Mouse (Mus musculus): ENCODE results near the gene Syk. TPM values are rescaled to one million over a fixed set of nuclear protein-coding genes. Genes with fewer than 3 reads are reported as not detected.

Syk gene
- polyA plus RNA-seq, 1 experiment from 2014 or later, result 2.2 TPM

- Histone ChIP-seq H3K9ac (ENCODE audit: low read length) (no peak overlapping the region), H3K9me3 (ENCODE audit: control insufficient read depth, low read length) (no peaks in the 10 kb centered on the region), H3K27me3 (ENCODE audit: control insufficient read depth, insufficient read depth, low read length) (no peaks in the 10 kb centered on the region), H3K36me3 (ENCODE audit: control insufficient read depth, insufficient read depth, low read length) (no peaks in the 10 kb centered on the region), H3K4me3 (ENCODE audit: low read depth, low read length) (no peak overlapping the region), H3K27ac (ENCODE audit: low read depth, low read length) (no peak overlapping the region), H3K4me1 (replicated peaks; ENCODE audit: control insufficient read depth, insufficient read depth, low read length) (no peaks in the 10 kb centered on the region), H3K4me2 (ENCODE audit: low read depth, low read length, severe bottlenecking) (no peak overlapping the region)
- ATAC-seq (replicated peaks; ENCODE audit: low FRiP score) (no peak), DNase-seq (ENCODE audit: low spot score) (no peak)
- WGBS, result 90% methylated on average over 2 of the region's 2 CpGs
Measured at GRCm38 (mm10) chr13:52574311-52574710, 8.7 kb upstream of the Syk start.

DNA sequence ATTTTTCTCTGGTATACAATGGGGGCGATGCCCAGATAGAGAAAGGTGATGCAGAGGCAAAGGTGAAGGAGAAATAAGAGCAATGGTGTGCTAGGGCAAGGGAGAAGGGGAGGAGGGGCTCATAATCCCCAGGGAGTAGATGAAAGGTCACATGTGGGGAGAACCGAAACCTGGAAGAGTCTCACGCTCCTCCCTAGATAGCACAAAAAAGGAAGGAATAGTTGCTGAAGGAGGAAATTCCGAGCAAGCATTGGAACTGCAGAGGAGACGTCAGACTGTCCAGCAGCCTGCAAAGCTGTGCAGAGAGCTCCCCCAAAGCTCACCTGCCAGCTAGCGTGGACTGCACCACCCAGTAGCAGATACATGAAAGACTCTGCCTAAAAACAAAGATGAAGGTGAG lies 7.5 kb upstream of the Syk start:
- Histone ChIP-seq H3K9ac (ENCODE audit: low read length) (no peak overlapping the region), H3K9me3 (ENCODE audit: control insufficient read depth, low read length) (no peaks in the 10 kb centered on the region), H3K4me2 (ENCODE audit: low read depth, low read length, severe bottlenecking) (no peak overlapping the region), H3K36me3 (ENCODE audit: control insufficient read depth, insufficient read depth, low read length) (no peaks in the 10 kb centered on the region), H3K4me3 (ENCODE audit: low read depth, low read length) (no peak overlapping the region), H3K27me3 (ENCODE audit: control insufficient read depth, insufficient read depth, low read length) (no peaks in the 10 kb centered on the region), H3K4me1 (replicated peaks; ENCODE audit: control insufficient read depth, insufficient read depth, low read length) (no peaks in the 10 kb centered on the region), H3K27ac (ENCODE audit: low read depth, low read length) (no peak overlapping the region)
- DNase-seq (ENCODE audit: low spot score) (no peak), ATAC-seq (replicated peaks; ENCODE audit: low FRiP score) (no peak)
- 79% methylated on average over 6 of the region's 6 CpGs for WGBS

DNA sequence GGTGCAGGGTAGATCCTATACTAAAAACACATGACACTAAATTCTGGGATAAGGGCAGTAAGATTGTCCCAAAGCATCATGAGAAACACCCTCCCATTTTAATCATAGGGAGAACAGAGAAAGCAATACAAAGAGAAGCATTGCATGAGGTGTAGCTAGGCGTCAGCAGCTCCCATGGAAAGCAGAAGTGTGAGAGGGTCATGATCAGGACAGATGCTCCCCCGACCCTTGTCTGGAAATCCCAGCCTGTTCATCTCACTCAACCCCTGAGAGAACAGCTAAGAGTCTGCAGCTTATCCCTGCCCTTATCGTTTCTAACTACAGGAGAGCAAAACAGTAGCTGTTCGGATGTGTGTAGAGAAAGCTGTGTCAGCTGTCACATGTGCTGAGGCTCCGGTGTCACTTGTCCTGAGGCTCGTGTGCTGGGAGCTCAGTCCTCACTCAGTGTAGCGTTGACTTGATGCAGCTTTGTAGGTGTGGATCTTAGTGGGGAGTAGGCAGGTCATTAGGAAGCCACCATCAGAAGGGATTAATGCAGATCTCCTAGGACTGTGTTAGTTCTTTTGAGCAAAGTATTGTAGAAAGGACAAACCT lies 6.9 kb upstream of the Syk start:
- 67% methylated on average over 7 of the region's 7 CpGs for WGBS
- Histone ChIP-seq H3K9me3 (ENCODE audit: control insufficient read depth, low read length) (no peaks in the 10 kb centered on the region), H3K4me3 (ENCODE audit: low read depth, low read length) (no peak overlapping the region), H3K27me3 (ENCODE audit: control insufficient read depth, insufficient read depth, low read length) (no peaks in the 10 kb centered on the region), H3K36me3 (ENCODE audit: control insufficient read depth, insufficient read depth, low read length) (no peaks in the 10 kb centered on the region), H3K4me2 (ENCODE audit: low read depth, low read length, severe bottlenecking) (no peak overlapping the region), H3K4me1 (replicated peaks; ENCODE audit: control insufficient read depth, insufficient read depth, low read length) (no peaks in the 10 kb centered on the region), H3K9ac (ENCODE audit: low read length) (no peak overlapping the region), H3K27ac (ENCODE audit: low read depth, low read length) (no peak overlapping the region)
- ATAC-seq (replicated peaks; ENCODE audit: low FRiP score), result no peak
- DNase-seq (ENCODE audit: low spot score), result no peak

DNA sequence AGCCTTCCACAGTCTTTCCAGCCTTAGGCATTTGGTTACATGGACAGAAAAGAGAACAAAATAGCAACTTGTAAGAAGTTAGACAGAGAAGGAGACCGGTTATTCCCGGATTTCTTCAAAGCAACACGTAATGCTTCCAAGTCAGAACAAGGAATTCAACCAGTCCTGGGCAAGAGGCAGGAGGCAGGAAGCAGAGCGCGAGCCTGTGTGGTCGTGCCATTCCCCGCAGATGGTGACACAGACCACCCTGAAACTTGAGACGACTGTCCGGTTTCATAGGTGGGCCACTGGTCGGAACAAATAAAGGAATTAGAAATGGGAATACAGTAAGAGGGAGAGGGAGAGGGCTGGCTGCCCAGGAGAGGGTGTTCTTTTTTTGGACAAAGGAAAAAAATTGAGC lies 6.1 kb upstream of the Syk start:
- Histone ChIP-seq H3K9ac (ENCODE audit: low read length) (no peak overlapping the region), H3K27me3 (ENCODE audit: control insufficient read depth, insufficient read depth, low read length) (no peaks in the 10 kb centered on the region; the same call in 1 of the 2 replicates), H3K4me1 (replicated peaks; ENCODE audit: control insufficient read depth, insufficient read depth, low read length) (no peaks in the 10 kb centered on the region), H3K36me3 (ENCODE audit: control insufficient read depth, insufficient read depth, low read length) (no peaks in the 10 kb centered on the region), H3K27ac (ENCODE audit: low read depth, low read length) (no peak overlapping the region), H3K4me3 (ENCODE audit: low read depth, low read length) (no peak overlapping the region), H3K4me2 (ENCODE audit: low read depth, low read length, severe bottlenecking) (no peak overlapping the region), H3K9me3 (ENCODE audit: control insufficient read depth, low read length) (no peaks in the 10 kb centered on the region)
- WGBS, result 68% methylated on average over 10 of the region's 10 CpGs
- ATAC-seq (replicated peaks; ENCODE audit: low FRiP score) (no peak), DNase-seq (ENCODE audit: low spot score) (no peak)

DNA sequence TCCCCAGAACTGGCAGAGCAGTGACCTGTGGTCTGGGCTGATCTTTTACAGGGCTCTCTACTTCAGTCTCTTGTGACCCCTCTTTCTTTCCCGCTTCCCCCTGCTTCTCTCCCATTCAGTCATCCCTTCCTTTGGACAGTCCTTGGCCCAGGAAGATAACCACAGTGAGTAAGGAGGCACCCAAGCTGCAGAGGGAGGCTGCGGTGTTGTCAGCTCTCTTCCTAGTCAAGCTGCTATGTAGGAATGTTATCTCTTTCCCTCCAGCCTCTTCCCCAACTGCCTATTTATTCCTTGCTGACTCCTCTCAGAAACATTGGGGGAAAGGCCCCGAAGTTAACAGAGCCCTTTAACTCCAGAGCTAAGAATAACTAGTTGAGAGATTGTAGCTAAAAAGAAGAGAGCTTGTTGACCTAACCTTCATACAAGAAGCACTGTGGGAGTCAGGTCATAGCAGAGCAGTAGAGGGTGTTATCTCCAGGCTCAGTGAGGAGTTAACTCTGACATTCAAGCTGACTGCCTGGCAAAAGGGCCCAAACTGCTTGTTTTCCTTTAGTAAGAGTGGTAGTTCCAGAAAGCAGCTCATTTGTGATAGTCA lies 5.5 kb upstream of the Syk start:
- no peak for DNase-seq (ENCODE audit: low spot score)
- H3K27ac ChIP-seq (ENCODE audit: low read depth, low read length), result no peak overlapping the region
- WGBS, result 79% methylated on average over 3 of the region's 3 CpGs

GRCm38 (mm10) chr13:52577939-52578338 lies 5.0 kb upstream of the Syk start:
- Histone ChIP-seq H3K4me2 (ENCODE audit: low read depth, low read length, severe bottlenecking) (no peak overlapping the region), H3K9me3 (ENCODE audit: control insufficient read depth, low read length) (no peaks in the 10 kb centered on the region), H3K27me3 (ENCODE audit: control insufficient read depth, insufficient read depth, low read length) (peaks cover 7% of the 10 kb centered on the region), H3K27ac (ENCODE audit: low read depth, low read length) (no peak overlapping the region), H3K36me3 (ENCODE audit: control insufficient read depth, insufficient read depth, low read length) (no peaks in the 10 kb centered on the region), H3K9ac (ENCODE audit: low read length) (no peak overlapping the region), H3K4me1 (replicated peaks; ENCODE audit: control insufficient read depth, insufficient read depth, low read length) (no peaks in the 10 kb centered on the region), H3K4me3 (ENCODE audit: low read depth, low read length) (no peak overlapping the region)
- DNase-seq (ENCODE audit: low spot score) (no peak), ATAC-seq (replicated peaks; ENCODE audit: low FRiP score) (no peak)
- WGBS, result 56% methylated on average over 4 of the region's 4 CpGs

More for the DNA sequence above, 5.5 kb upstream of the Syk start:
- Histone ChIP-seq H3K4me3 (ENCODE audit: low read depth, low read length) (no peak overlapping the region), H3K27me3 (ENCODE audit: control insufficient read depth, insufficient read depth, low read length) (peaks cover 2% of the 10 kb centered on the region), H3K4me2 (ENCODE audit: low read depth, low read length, severe bottlenecking) (no peak overlapping the region), H3K36me3 (ENCODE audit: control insufficient read depth, insufficient read depth, low read length) (no peaks in the 10 kb centered on the region), H3K4me1 (replicated peaks; ENCODE audit: control insufficient read depth, insufficient read depth, low read length) (no peaks in the 10 kb centered on the region), H3K9ac (ENCODE audit: low read length) (no peak overlapping the region), H3K9me3 (ENCODE audit: control insufficient read depth, low read length) (no peaks in the 10 kb centered on the region)
- ATAC-seq (replicated peaks; ENCODE audit: low FRiP score), result no peak

GRCm38 (mm10) chr13:52578776-52579175 lies 4.2 kb upstream of the Syk start:
- 75% methylated on average over 2 of the region's 2 CpGs for WGBS
- ATAC-seq (replicated peaks; ENCODE audit: low FRiP score), result no peak
- no peaks in the 10 kb centered on the region for H3K4me1 ChIP-seq (replicated peaks; ENCODE audit: control insufficient read depth, insufficient read depth, low read length)

DNA sequence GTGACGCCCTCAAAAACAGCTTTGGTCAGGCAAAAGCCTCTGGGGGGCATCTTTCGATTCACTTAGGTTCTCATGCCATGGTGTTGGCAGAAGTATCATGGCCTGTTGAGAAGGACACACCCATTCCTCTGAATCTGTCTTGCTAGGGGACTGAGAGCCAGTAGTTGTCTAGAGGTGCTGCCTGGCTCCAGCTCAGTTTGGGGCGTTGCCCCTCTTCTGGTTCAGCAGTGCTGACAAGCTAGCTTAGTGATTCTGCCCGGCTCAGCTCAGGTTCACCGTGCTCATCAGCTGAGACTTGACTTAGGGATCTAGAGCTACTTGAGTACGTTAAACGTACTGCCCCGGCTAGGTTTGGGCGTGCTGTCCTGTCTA lies 481 bp upstream of the Syk start:
- 26% methylated on average over 9 of the region's 9 CpGs for WGBS
- peak overlapping the region; percentile 94; the same call in 1 of the 2 replicates for H3K4me2 ChIP-seq (ENCODE audit: low read depth, low read length, severe bottlenecking)
- peak overlapping the region; percentile 55 for H3K4me3 ChIP-seq (ENCODE audit: low read depth, low read length)
- H3K27me3 ChIP-seq (ENCODE audit: control insufficient read depth, insufficient read depth, low read length), result peaks cover 13% of the 10 kb centered on the region
- DNase-seq (ENCODE audit: low spot score) (no peak), ATAC-seq (replicated peaks; ENCODE audit: low FRiP score) (no peak)
- H3K9me3 ChIP-seq (ENCODE audit: control insufficient read depth, low read length), result no peaks in the 10 kb centered on the region
- H3K4me1 ChIP-seq (replicated peaks; ENCODE audit: control insufficient read depth, insufficient read depth, low read length), result no peaks in the 10 kb centered on the region
- no peak overlapping the region for H3K9ac ChIP-seq (ENCODE audit: low read length)
- no peaks in the 10 kb centered on the region for H3K36me3 ChIP-seq (ENCODE audit: control insufficient read depth, insufficient read depth, low read length)
- no peak overlapping the region for H3K27ac ChIP-seq (ENCODE audit: low read depth, low read length)

More at GRCm38 (mm10) chr13:52578776-52579175, 4.2 kb upstream of the Syk start:
- no peaks in the 10 kb centered on the region for H3K36me3 ChIP-seq (ENCODE audit: control insufficient read depth, insufficient read depth, low read length)
- H3K9ac ChIP-seq (ENCODE audit: low read length), result no peak overlapping the region
- peaks cover 9% of the 10 kb centered on the region for H3K27me3 ChIP-seq (ENCODE audit: control insufficient read depth, insufficient read depth, low read length)
- H3K4me2 ChIP-seq (ENCODE audit: low read depth, low read length, severe bottlenecking), result no peak overlapping the region
- DNase-seq (ENCODE audit: low spot score), result no peak
- no peaks in the 10 kb centered on the region for H3K9me3 ChIP-seq (ENCODE audit: control insufficient read depth, low read length)
- H3K4me3 ChIP-seq (ENCODE audit: low read depth, low read length), result no peak overlapping the region
- no peak overlapping the region for H3K27ac ChIP-seq (ENCODE audit: low read depth, low read length)

Data from forebrain, embryonic 11.5 days (tissue).